Mouse (Mus musculus): Measurements from ENCODE around the gene Olfr1471.
"Not testable (repeated sequence)": the region's sequence is repeated elsewhere in the genome, so short reads cannot be mapped to it uniquely, and the experiment has no call there.

Olfr1471 gene

DNA sequence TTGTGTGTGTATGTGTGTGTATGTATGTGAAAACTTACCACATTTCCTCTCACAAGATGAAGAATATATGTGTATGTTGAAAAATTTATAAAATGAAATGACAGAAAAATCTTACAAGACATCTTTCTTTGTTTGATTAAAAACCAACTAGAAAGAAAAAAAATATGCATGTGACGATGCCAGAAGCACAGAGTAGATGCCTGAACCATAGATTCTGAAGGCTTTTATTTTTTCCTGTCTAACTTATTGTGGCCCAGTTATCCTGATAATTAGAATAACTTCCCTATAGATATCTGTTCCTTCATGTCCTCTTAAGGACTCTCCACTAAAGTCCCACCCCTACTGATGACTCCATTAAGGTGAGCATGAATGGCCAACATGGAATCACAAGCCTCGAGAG is at the start of gene Olfr1471:
TSS of gene Olfr1471 (plus strand) at position 301 of the 400 bp plus-strand sequence.
- not testable (repeated sequence) for DNase-seq (ENCODE audit: low spot score in 2 of 2)

DNA sequence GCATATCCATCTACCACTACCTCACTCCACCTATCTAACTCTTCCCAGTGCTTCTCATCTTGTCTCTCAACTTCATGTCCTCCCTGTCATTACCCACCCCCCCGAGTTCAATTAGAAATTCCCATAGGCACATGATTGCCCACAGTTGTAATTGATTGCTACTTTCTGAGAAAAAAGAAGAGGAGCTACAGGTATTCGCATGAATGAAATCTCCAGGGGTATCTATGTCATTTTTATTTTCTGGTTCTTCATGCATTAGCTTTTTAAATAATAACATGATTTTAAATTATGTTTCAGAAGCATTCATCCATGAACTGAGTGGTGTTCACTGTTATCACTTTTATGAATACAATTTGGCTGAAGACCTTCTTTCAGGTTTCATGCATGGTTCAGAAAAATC is 35.7 kb upstream of the Olfr1471 start, which contains the start of gene Olfr1469:
TSS of gene Olfr1469 (plus strand) at position 301 of the 400 bp plus-strand sequence.
- DNase-seq (ENCODE audit: low spot score in 2 of 2): no peak

DNA sequence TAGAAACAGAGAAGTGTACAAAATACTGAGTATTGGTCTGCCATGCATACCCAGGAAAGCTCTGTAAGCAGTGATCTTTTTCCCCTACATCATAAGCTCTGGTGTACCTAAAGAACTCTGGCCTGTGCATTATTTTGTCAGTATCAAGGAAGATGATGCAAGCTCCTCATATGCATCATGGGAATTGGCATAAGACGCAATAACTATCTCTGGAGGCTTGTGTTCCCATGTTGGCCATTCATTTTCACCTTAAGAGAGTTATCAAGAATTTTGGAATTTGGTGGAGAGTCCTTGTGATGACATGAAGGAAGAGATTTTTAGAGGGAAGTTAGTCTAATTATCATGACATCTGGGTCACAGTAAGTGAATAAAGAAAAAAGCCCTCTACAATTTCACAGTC is 12.8 kb downstream of the Olfr1471 start, which contains the start of gene Olfr1472:
TSS of gene Olfr1472 (minus strand) at position 101 of the 400 bp plus-strand sequence.
- no peak for DNase-seq (ENCODE audit: low spot score in 2 of 2)

DNA sequence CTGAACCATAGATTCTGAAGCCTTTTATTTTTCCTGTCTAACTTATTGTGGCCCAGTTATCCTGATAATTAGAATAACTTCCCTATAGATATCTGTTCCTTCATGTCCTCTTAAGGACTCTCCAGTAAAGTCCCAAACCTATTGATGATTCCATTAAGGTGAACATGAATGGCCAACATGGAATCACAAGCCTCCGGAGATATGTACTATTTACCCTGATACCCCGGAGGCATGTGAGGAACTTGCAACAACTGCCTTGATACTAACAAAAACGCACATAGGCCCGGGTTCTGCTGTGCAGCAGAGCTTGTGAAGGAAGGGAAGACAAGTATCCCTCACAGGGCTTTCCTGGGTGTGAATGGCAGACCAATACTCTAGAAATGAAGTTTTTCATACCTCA is 26.1 kb downstream of the Olfr1471 start, which contains the start of gene Olfr1474:
TSS of gene Olfr1474 (plus strand) at position 301 of the 400 bp plus-strand sequence.
- not testable (repeated sequence) for DNase-seq (ENCODE audit: low spot score in 2 of 2)

DNA sequence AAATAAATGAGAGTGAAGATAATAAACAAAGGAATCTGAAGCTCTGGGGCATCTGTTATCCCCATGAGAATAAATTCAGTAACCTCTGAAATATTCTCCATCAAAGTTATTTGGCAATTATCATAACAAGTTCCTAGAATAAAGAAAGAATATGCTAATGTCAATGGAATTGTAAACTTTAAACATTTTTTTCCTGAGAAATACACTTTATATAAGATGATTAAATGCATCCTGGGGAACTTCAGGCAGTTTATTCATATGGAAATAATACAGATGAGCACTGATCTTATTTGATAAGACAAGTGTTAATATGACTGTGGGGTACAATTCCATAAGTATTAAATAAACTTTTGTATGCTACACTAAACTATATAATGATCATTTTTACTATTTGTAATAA is 36.9 kb downstream of the Olfr1471 start, which contains the start of gene Olfr1475:
TSS of gene Olfr1475 (minus strand) at position 101 of the 400 bp plus-strand sequence.
- no peak for DNase-seq (ENCODE audit: low spot score in 2 of 2)

DNA sequence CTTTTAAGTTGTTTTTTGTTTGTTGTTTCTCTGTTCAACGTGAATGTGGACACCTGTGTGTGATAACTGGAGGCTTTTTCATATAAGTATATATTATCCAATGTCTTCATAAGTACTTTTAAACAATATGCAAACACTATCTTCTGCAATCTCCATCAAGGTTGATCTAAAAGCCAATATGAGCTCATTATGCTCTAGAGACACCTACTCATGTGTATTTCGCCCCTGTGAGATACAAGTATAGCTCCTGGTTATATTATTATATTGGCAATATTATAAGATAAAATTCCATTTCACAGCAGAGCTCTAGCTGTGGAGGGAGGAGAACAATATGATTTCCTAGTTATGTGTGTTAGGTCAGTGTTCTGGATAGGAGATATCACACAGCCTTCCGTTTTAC is 57.0 kb downstream of the Olfr1471 start, which contains the start of gene Olfr1477:
TSS of gene Olfr1477 (plus strand) at position 301 of the 400 bp plus-strand sequence.
- no peak for DNase-seq (ENCODE audit: low spot score in 2 of 2)

Data from frontal cortex, postnatal 36 days (tissue).